Mouse (Mus musculus): ENCODE measurements at regions not wholly inside any gene's neighbourhood (a gene's known extent, or its start where the extent isn't known, plus 50 kb on each side); places are given as distances from the start of the nearest gene placed in this dataset.

- Histone ChIP-seq H3K36me3 (ENCODE audit: control insufficient read depth, insufficient read depth) (no peaks in the 10 kb centered on the region), H3K4me2 (ENCODE audit: low read depth, low read length) (no peak overlapping the region), H3K27me3 (ENCODE audit: control insufficient read depth, insufficient read depth, low read depth, low read length) (no peaks in the 10 kb centered on the region), H3K9ac (ENCODE audit: low read depth, low read length) (no peak overlapping the region), H3K4me3 (ENCODE audit: low read depth, low read length) (no peak overlapping the region), H3K27ac (ENCODE audit: low read length) (no peak overlapping the region), H3K9me3 (replicated peaks; ENCODE audit: control insufficient read depth, low read length) (no peaks in the 10 kb centered on the region), H3K4me1 (ENCODE audit: control insufficient read depth, low read depth, low read length) (no peaks in the 10 kb centered on the region)
- WGBS (ENCODE audit: insufficient replicate concordance) = 71% methylated on average over 2 of the region's 2 CpGs
- no peak for ATAC-seq (ENCODE audit: low read depth)
Observed at GRCm38 (mm10) chr13:97494770-97495169, 253.9 kb downstream of the Enc1 start.

GRCm38 (mm10) chr13:97493836-97494235 lies 252.9 kb downstream of the Enc1 start:
- WGBS (ENCODE audit: insufficient replicate concordance) = 60% methylated on average over 7 of the region's 7 CpGs
- Histone ChIP-seq H3K27ac (ENCODE audit: low read length) (no peak overlapping the region), H3K9ac (ENCODE audit: low read depth, low read length) (no peak overlapping the region), H3K27me3 (ENCODE audit: control insufficient read depth, insufficient read depth, low read depth, low read length) (no peaks in the 10 kb centered on the region), H3K4me3 (ENCODE audit: low read depth, low read length) (no peak overlapping the region), H3K4me2 (ENCODE audit: low read depth, low read length) (no peak overlapping the region), H3K36me3 (ENCODE audit: control insufficient read depth, insufficient read depth) (no peaks in the 10 kb centered on the region), H3K9me3 (replicated peaks; ENCODE audit: control insufficient read depth, low read length) (no peaks in the 10 kb centered on the region), H3K4me1 (ENCODE audit: control insufficient read depth, low read depth, low read length) (no peaks in the 10 kb centered on the region)
- ATAC-seq (ENCODE audit: low read depth) = no peak

DNA sequence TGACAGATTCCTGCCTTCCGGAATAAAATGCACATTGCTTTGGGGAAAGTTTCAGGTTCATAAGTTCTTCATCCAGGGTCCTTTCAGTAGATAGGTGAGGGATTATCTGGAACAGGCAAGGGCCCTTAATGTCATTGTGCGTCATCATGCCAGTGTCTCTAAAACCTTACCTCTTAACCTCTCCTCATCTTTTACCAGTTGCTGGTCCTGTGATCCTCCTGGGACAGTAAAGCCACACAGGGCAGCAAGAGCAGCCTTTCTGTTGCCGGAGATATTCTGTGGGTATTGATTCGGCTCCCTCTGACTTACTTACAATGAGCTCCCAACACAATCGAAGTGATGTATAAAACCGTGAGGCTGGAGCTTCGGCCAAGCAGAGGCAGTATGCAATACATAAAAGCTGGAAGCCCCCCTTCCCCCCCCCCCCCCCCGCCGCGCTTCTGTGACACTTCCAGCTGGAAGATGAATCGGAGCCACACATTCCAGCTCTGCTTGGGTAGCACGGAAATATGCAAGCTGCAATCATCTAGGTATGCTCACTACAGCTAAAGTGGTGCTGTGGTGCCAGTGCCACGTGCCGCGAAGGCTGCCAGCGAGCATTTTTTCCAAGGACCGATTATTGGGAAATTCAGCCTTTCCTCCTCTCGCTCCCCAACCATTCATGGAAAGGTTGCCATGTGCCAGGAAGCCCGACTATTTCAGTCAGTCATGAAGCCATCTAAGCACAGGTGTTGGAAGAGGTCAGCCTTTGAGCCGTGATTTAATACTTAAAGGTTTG lies 252.2 kb downstream of the Enc1 start:
- Histone ChIP-seq H3K4me1 (ENCODE audit: control insufficient read depth, low read depth, low read length) (no peaks in the 10 kb centered on the region), H3K27ac (ENCODE audit: low read length) (no peak overlapping the region), H3K36me3 (ENCODE audit: control insufficient read depth, insufficient read depth) (no peaks in the 10 kb centered on the region), H3K9me3 (replicated peaks; ENCODE audit: control insufficient read depth, low read length) (no peaks in the 10 kb centered on the region), H3K9ac (ENCODE audit: low read depth, low read length) (no peak overlapping the region), H3K4me2 (ENCODE audit: low read depth, low read length) (no peak overlapping the region), H3K4me3 (ENCODE audit: low read depth, low read length) (no peak overlapping the region), H3K27me3 (ENCODE audit: control insufficient read depth, insufficient read depth, low read depth, low read length) (no peaks in the 10 kb centered on the region)
- WGBS (ENCODE audit: insufficient replicate concordance) = 75% methylated on average over 18 of the region's 20 CpGs
- no peak for ATAC-seq (ENCODE audit: low read depth)

DNA sequence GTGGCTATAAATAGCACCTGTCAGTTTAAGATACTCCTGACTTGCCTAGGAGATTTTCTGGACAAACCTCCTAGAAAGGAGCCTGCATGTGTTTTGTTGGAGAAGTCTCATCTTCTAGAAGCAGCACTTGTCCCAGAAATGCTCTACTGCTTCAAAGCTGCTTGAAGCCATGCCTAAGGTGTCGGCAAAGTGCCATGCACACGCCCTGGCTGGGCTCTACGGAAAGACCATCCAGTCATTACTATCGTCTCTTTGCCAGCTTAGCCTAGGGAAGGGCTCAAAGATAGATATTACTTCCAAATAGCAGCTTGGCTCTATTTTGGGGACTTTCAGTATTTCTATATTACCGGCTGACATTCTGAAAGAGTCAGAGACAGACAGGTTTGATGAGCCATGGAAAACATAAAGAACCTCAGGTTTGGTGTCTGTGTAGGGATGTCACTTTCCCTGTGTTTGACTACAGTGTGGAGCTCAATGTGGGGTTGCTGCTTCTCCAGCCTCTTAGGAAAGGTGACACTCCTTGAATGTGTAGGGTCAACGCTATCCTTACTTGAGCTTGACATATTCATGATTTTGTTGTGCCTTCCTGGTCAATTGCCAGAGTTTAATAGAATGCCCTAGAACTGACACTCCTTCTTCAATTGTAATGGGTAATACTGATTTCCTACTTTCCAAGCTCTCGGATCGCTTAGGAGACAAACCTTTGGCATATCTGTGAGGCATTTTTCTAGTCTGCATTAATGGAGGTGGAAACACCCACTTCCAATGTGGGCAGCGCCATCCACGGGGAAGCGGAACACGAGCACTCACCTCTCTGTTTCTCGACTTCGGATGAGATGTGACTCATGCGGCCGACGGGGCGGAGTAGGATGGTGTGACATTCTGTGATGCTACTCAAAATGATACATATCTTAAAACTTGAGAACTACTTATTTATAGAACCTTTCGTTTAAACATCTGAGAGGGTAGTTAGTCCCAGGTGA lies 251.3 kb downstream of the Enc1 start:
- Histone ChIP-seq H3K4me1 (ENCODE audit: control insufficient read depth, low read depth, low read length) (no peaks in the 10 kb centered on the region), H3K4me2 (ENCODE audit: low read depth, low read length) (no peak overlapping the region), H3K36me3 (ENCODE audit: control insufficient read depth, insufficient read depth) (no peaks in the 10 kb centered on the region), H3K4me3 (ENCODE audit: low read depth, low read length) (no peak overlapping the region), H3K27me3 (ENCODE audit: control insufficient read depth, insufficient read depth, low read depth, low read length) (no peaks in the 10 kb centered on the region), H3K9ac (ENCODE audit: low read depth, low read length) (no peak overlapping the region), H3K27ac (ENCODE audit: low read length) (no peak overlapping the region), H3K9me3 (replicated peaks; ENCODE audit: control insufficient read depth, low read length) (no peaks in the 10 kb centered on the region)
- ATAC-seq (ENCODE audit: low read depth) = no peak
- 79% methylated on average over 19 of the region's 19 CpGs for WGBS (ENCODE audit: insufficient replicate concordance)

DNA sequence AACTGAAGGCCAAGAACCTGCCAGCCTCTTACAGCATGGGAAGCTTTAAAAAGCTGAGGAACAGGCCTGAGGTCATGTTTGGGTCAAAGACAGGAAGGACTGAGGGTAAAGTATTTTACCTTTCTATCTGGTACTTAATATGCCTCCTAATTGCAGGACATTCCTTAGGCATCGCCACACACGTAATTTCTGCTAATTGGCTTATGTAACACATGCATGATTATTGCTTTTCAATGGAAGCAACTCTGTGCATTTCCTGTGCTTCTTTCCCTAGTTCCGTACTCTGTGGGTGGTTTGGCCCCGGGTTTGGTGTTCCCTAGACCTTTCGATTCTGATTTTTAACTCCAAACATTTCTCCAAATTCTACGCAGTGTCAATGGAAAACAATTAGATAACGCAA lies 249.2 kb downstream of the Enc1 start:
- 68% methylated on average over 7 of the region's 7 CpGs for WGBS (ENCODE audit: insufficient replicate concordance)
- Histone ChIP-seq H3K9ac (ENCODE audit: low read depth, low read length) (no peak overlapping the region), H3K4me1 (ENCODE audit: control insufficient read depth, low read depth, low read length) (no peaks in the 10 kb centered on the region), H3K9me3 (replicated peaks; ENCODE audit: control insufficient read depth, low read length) (no peaks in the 10 kb centered on the region), H3K36me3 (ENCODE audit: control insufficient read depth, insufficient read depth) (no peaks in the 10 kb centered on the region), H3K4me3 (ENCODE audit: low read depth, low read length) (no peak overlapping the region), H3K27me3 (ENCODE audit: control insufficient read depth, insufficient read depth, low read depth, low read length) (no peaks in the 10 kb centered on the region), H3K4me2 (ENCODE audit: low read depth, low read length) (no peak overlapping the region), H3K27ac (ENCODE audit: low read length) (no peak overlapping the region)
- ATAC-seq (ENCODE audit: low read depth) = no peak

DNA sequence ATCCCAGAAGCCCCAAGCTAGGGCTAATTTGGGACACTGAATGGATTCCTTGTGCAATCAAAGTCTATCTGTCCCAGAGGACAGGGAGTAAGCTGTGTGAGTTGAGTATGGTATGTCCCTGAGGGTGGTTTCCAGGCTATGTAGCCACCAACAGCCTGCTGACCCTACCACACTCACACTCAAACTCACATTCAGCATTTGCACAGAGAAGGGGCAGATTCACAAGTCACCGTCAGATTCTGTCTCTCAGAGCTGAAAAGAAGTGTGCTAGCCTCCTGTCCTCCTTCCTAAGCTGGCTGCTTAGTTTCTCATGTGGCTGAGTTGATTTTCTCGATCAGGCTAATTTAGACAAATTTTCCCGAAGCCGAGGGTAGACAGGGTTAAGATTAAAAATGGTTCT lies 248.8 kb downstream of the Enc1 start:
- no peaks in the 10 kb centered on the region for H3K27me3 ChIP-seq (ENCODE audit: control insufficient read depth, insufficient read depth, low read depth, low read length)
- WGBS (ENCODE audit: insufficient replicate concordance) = 65% methylated on average over 4 of the region's 4 CpGs

GRCm38 (mm10) chr13:97489029-97489428 lies 248.1 kb downstream of the Enc1 start:
- no peak overlapping the region for H3K9ac ChIP-seq (ENCODE audit: low read depth, low read length)
- H3K4me1 ChIP-seq (ENCODE audit: control insufficient read depth, low read depth, low read length) = no peaks in the 10 kb centered on the region
- 72% methylated on average over 5 of the region's 5 CpGs for WGBS (ENCODE audit: insufficient replicate concordance)
- no peak overlapping the region for H3K4me3 ChIP-seq (ENCODE audit: low read depth, low read length)
- no peaks in the 10 kb centered on the region for H3K36me3 ChIP-seq (ENCODE audit: control insufficient read depth, insufficient read depth)
- H3K27me3 ChIP-seq (ENCODE audit: control insufficient read depth, insufficient read depth, low read depth, low read length) = no peaks in the 10 kb centered on the region
- no peaks in the 10 kb centered on the region for H3K9me3 ChIP-seq (replicated peaks; ENCODE audit: control insufficient read depth, low read length)
- H3K27ac ChIP-seq (ENCODE audit: low read length) = no peak overlapping the region
- no peak overlapping the region for H3K4me2 ChIP-seq (ENCODE audit: low read depth, low read length)
- ATAC-seq (ENCODE audit: low read depth) = no peak

More for the DNA sequence above, 248.8 kb downstream of the Enc1 start:
- H3K4me1 ChIP-seq (ENCODE audit: control insufficient read depth, low read depth, low read length) = no peaks in the 10 kb centered on the region
- H3K36me3 ChIP-seq (ENCODE audit: control insufficient read depth, insufficient read depth) = no peaks in the 10 kb centered on the region
- no peaks in the 10 kb centered on the region for H3K9me3 ChIP-seq (replicated peaks; ENCODE audit: control insufficient read depth, low read length)
- H3K9ac ChIP-seq (ENCODE audit: low read depth, low read length) = no peak overlapping the region
- no peak for ATAC-seq (ENCODE audit: low read depth)
- H3K4me3 ChIP-seq (ENCODE audit: low read depth, low read length) = no peak overlapping the region
- H3K4me2 ChIP-seq (ENCODE audit: low read depth, low read length) = no peak overlapping the region
- no peak overlapping the region for H3K27ac ChIP-seq (ENCODE audit: low read length)

DNA sequence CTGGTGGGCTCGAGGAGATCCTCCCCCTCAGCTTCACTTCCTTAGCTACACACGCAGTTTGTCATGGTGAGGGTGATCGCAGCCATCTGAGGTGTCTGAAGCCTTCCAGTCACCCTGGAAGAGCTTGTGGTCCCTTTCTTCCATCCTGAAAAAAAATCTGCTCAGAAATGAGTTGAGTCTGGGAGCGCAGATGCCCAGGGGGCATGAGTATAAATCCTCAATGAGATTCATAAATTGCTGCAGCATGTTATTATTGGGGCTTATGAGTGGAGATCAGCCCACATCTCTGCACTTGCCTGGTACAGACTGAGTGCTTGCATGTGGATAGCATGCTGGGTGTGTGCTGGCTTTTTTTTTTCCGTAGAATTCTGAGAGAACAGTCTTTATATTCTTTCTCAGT lies 247.6 kb downstream of the Enc1 start:
- H3K4me1 ChIP-seq (ENCODE audit: control insufficient read depth, low read depth, low read length) = no peaks in the 10 kb centered on the region
- 48% methylated on average over 5 of the region's 5 CpGs for WGBS (ENCODE audit: insufficient replicate concordance)
- H3K9ac ChIP-seq (ENCODE audit: low read depth, low read length) = no peak overlapping the region

More for the DNA sequence above, 247.6 kb downstream of the Enc1 start:
- no peak for ATAC-seq (ENCODE audit: low read depth)
- Histone ChIP-seq H3K9me3 (replicated peaks; ENCODE audit: control insufficient read depth, low read length) (no peaks in the 10 kb centered on the region), H3K27me3 (ENCODE audit: control insufficient read depth, insufficient read depth, low read depth, low read length) (no peaks in the 10 kb centered on the region), H3K4me3 (ENCODE audit: low read depth, low read length) (no peak overlapping the region), H3K27ac (ENCODE audit: low read length) (no peak overlapping the region), H3K4me2 (ENCODE audit: low read depth, low read length) (no peak overlapping the region), H3K36me3 (ENCODE audit: control insufficient read depth, insufficient read depth) (no peaks in the 10 kb centered on the region)
